Mouse (Mus musculus): ENCODE measurements around the gene Cldn34b1. TPM values are rescaled to one million over a fixed set of nuclear protein-coding genes. Genes with fewer than 3 reads are reported as not detected.
"Not testable (repeated sequence)": the region's sequence is repeated elsewhere in the genome, so short reads cannot be mapped to it uniquely, and the experiment has no call there.

The Cldn34b1 gene
- polyA plus RNA-seq (2015; fragmentation: Nextera tagmentation; extraction: Ambion mirVana), result not detected in 2 replicates

DNA sequence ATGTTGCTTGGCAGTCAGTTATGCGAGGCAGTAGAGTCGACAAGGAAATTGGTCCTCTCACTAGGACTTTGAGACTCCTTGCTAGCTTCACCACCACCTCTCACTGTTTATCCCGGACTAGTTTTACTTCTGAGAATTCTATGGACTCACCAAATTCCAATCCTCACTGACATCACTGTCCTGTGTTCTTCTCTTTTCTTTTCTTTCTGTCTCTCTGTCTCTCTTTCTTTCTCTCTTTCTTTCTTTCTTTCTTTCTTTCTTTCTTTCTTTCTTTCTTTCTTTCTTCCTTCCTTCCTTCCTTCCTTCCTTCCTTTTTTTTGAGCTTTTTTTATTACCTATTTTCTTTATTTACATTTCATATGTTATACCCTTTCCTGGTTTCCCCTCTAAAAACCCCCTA, at the start of gene Cldn34b1:
TSS of gene Cldn34b1 (minus strand) at position 101 of the 400 bp plus-strand sequence.
- not testable (repeated sequence) for H3K4me1 ChIP-seq; H3K4me3 ChIP-seq; H3K27me3 ChIP-seq; H3K36me3 ChIP-seq; H3K9me3 ChIP-seq; H3K4me2 ChIP-seq; H3K27ac ChIP-seq; ATAC-seq (ENCODE audit: borderline replicate concordance, extremely low read depth, low FRiP score, low TSS enrichment); H3K9ac ChIP-seq
- WGBS, result 77% methylated on average over 3 of the region's 3 CpGs

DNA sequence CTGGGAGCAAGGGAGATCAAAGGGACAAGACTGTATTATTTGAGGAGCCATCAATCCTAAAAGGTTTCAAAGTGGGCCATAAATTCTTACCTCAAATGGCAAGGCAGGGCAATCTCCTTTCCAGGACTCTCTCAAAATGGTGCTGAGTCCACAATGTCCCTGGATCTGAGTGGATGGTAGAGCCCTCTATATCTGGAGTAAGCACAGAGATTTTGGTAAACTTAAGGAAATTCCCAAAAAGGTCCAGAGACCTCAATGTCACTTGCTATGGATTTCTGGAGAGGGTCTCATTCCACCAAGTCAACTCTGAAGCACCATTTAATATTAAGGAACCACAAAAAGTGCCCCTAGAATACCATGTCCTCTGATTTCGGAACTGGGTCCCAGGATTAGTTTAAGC, 45.8 kb upstream of the Cldn34b1 start, which contains the start of gene Magea6:
TSS of gene Magea6 (minus strand) at position 101 of the 400 bp plus-strand sequence.
- WGBS, result 42% methylated on average over 1 of the region's 1 CpGs
- not testable (repeated sequence) for H3K4me1 ChIP-seq; H3K4me2 ChIP-seq; H3K4me3 ChIP-seq; ATAC-seq (ENCODE audit: borderline replicate concordance, extremely low read depth, low FRiP score, low TSS enrichment); H3K9ac ChIP-seq; H3K27ac ChIP-seq; H3K27me3 ChIP-seq; H3K36me3 ChIP-seq; H3K9me3 ChIP-seq

Other genes with a start within 250 kb of the Cldn34b1 start
- gene Magea6, start 45.7 kb upstream of the Cldn34b1 start, polyA plus RNA-seq (2015; fragmentation: Nextera tagmentation; extraction: Ambion mirVana), result not detected in 2 replicates
- gene Magea3, start 59.2 kb upstream of the Cldn34b1 start, polyA plus RNA-seq (2015; fragmentation: Nextera tagmentation; extraction: Ambion mirVana), result not detected in 2 replicates
- not detected in 2 replicates for gene Magea8, start 105.6 kb upstream of the Cldn34b1 start, polyA plus RNA-seq (2015; fragmentation: Nextera tagmentation; extraction: Ambion mirVana)
- gene Magea5, start 172.9 kb upstream of the Cldn34b1 start, polyA plus RNA-seq (2015; fragmentation: Nextera tagmentation; extraction: Ambion mirVana), result not detected in 2 replicates
- gene Magea1, start 199.5 kb upstream of the Cldn34b1 start, polyA plus RNA-seq (2015; fragmentation: Nextera tagmentation; extraction: Ambion mirVana), result not detected in 2 replicates
- not detected in 2 replicates for gene Magea2, start 203.4 kb upstream of the Cldn34b1 start, polyA plus RNA-seq (2015; fragmentation: Nextera tagmentation; extraction: Ambion mirVana)
- not detected in 2 replicates for gene Cldn34b2, start 238.1 kb upstream of the Cldn34b1 start, polyA plus RNA-seq (2015; fragmentation: Nextera tagmentation; extraction: Ambion mirVana)